Mouse (Mus musculus) lung, postnatal 0 days (tissue): ENCODE results near the gene Usp30. TPM values are rescaled to one million over a fixed set of nuclear protein-coding genes. Genes with fewer than 3 reads are reported as not detected.
A peak's percentile ranks its signal among the peaks of the same experiment; 100 is the strongest.

Experiments used
- ATAC-seq: fragments of 200-750 bp; cut with Nextera tagmentation; 2 replicates; pipeline ENCODE4 v1.8.0; 2017; ENCODE audit warnings: moderate library complexity
- DNase-seq: peaks from one replicate; pipeline ENCODE4 v3.0.0-alpha.2; 2016; ENCODE audit warnings: low spot score
- H3K27ac ChIP-seq: fragments of 300-500 bp; sonication (generic); 2 replicates; pipeline ENCODE4 v1.5.1; 2014; ENCODE audit warnings: antibody characterized with exemption, mild to moderate bottlenecking, low read length, mixed read lengths
- H3K27me3 ChIP-seq: fragments of 300-500 bp; sonication (generic); replicated peaks from 2 replicates; pipeline ENCODE4 v1.6.1; 2014; ENCODE audit warnings: low read length, mixed read lengths; ENCODE audit not compliant: insufficient read depth
- H3K36me3 ChIP-seq: fragments of 300-500 bp; sonication (generic); 2 replicates; pipeline ENCODE4 v1.6.1; 2014; ENCODE audit warnings: low read length, mixed read lengths; ENCODE audit not compliant: insufficient read depth
- H3K4me1 ChIP-seq: fragments of 300-500 bp; sonication (generic); 2 replicates; pipeline ENCODE4 v1.6.1; 2014; ENCODE audit warnings: antibody characterized with exemption, low read depth, low read length, mixed read lengths; ENCODE audit not compliant: insufficient read depth
- H3K4me2 ChIP-seq: fragments of 300-500 bp; sonication (generic); replicated peaks from 2 replicates; pipeline ENCODE4 v1.6.1; 2014; ENCODE audit warnings: low read depth, mild to moderate bottlenecking, low read length, moderate library complexity, mixed read lengths
- H3K4me3 ChIP-seq: fragments of 300-500 bp; sonication (generic); 2 replicates; pipeline ENCODE4 v1.5.1; 2014; ENCODE audit warnings: low read depth, low read length
- H3K9ac ChIP-seq: fragments of 300-500 bp; sonication (generic); replicated peaks from 2 replicates; pipeline ENCODE4 v1.6.1; 2014; ENCODE audit warnings: low read depth, mild to moderate bottlenecking
- H3K9me3 ChIP-seq: fragments of 300-500 bp; sonication (generic); 2 replicates; pipeline ENCODE4 v1.6.1; 2016; ENCODE audit warnings: low read length, mixed read lengths
- CTCF ChIP-seq: IDR thresholded peaks from 2 replicates; pipeline ENCODE4 v1.5.1; 2016; ENCODE audit warnings: antibody characterized with exemption, mild to moderate bottlenecking
- EP300 ChIP-seq: IDR thresholded peaks from 2 replicates; pipeline ENCODE4 v1.6.1; 2016; ENCODE audit warnings: antibody characterized with exemption, mild to moderate bottlenecking, control low read depth
- WGBS: fragments of 180-500 bp; shearing (Covaris S2); extraction: QIAGEN DNeasy Blood & Tissue Kit; methylation state at CpG from one replicate; pipeline ENCODE4 v1.1.7; 2014; 5-methylcytosine and 5-hydroxymethylcytosine counted together
- polyA plus RNA-seq: library from polyadenylated mRNA; unstranded; fragments of >200 nt; fragmentation: Nextera tagmentation; extraction: Ambion mirVana; gene quantifications from 2 replicates; pipeline ENCODE4 v1.2.1, GENCODE M21; 2015

Gene Usp30
- polyA plus RNA-seq, 1 experiment from 2014 or later = 8.7 TPM

- ATAC-seq (no peak), DNase-seq (no peak)
- H3K27ac ChIP-seq = no peak overlapping the region
- no peak overlapping the region for H3K4me3 ChIP-seq
- WGBS = 72% methylated on average over 5 of the region's 5 CpGs
- no peak overlapping the region for H3K9ac ChIP-seq
- no peaks in the 10 kb centered on the region for H3K4me1 ChIP-seq
- no peaks in the 10 kb centered on the region for H3K27me3 ChIP-seq
- peaks cover 14% of the 10 kb centered on the region; the same call in 1 of the 2 replicates for H3K36me3 ChIP-seq
- no peaks in the 10 kb centered on the region for H3K9me3 ChIP-seq
- no peak for TF ChIP-seq EP300
- TF ChIP-seq CTCF = no peak
- no peak overlapping the region for H3K4me2 ChIP-seq
Measured at GRCm38 (mm10) chr5:114115030-114115429, 49.8 kb downstream of the Usp30 start.

- Histone ChIP-seq H3K4me2 (no peak overlapping the region), H3K9ac (no peak overlapping the region), H3K4me3 (no peak overlapping the region), H3K36me3 (peaks cover 16% of the 10 kb centered on the region), H3K4me1 (no peaks in the 10 kb centered on the region), H3K27ac (no peak overlapping the region), H3K9me3 (no peaks in the 10 kb centered on the region), H3K27me3 (no peaks in the 10 kb centered on the region)
- WGBS = 79% methylated on average over 7 of the region's 7 CpGs
- DNase-seq (no peak), ATAC-seq (no peak)
- TF ChIP-seq EP300 (no peak), CTCF (no peak)
Measured at GRCm38 (mm10) chr5:114116586-114116985, 51.3 kb downstream of the Usp30 start.

GRCm38 (mm10) chr5:114119806-114120205, 54.5 kb downstream of the Usp30 start:
- TF ChIP-seq CTCF (no peak), EP300 (no peak)
- 80% methylated on average over 4 of the region's 4 CpGs for WGBS
- Histone ChIP-seq H3K4me1 (no peaks in the 10 kb centered on the region), H3K9me3 (no peaks in the 10 kb centered on the region), H3K36me3 (peaks cover 32% of the 10 kb centered on the region), H3K9ac (no peak overlapping the region), H3K27ac (no peak overlapping the region), H3K4me3 (no peak overlapping the region), H3K4me2 (no peak overlapping the region), H3K27me3 (no peaks in the 10 kb centered on the region)
- ATAC-seq = no peak
- DNase-seq = no peak

DNA sequence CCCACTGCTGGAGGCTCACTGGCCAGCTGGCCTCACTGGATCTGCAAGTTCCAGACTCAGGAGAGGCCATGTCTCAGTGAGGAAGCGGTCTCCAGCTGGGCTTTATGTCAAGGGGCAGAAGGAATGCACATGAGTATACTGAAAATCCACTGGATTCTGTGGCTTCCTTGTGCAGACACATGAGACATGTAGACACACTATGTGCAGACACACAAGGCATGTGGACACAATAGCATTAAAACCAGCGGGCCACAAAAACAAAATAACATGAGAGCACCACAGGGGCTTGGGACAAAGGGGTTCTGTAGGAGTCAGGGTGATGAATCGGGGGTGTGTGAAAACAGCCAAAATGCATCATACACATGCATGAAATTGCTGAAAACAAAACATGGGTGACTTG, 60.7 kb downstream of the Usp30 start:
- WGBS = 90% methylated on average over 3 of the region's 3 CpGs
- peaks cover 22% of the 10 kb centered on the region for H3K36me3 ChIP-seq
- H3K9me3 ChIP-seq = no peaks in the 10 kb centered on the region
- H3K4me2 ChIP-seq = no peak overlapping the region
- H3K9ac ChIP-seq = no peak overlapping the region
- TF ChIP-seq CTCF (no peak), EP300 (no peak)
- H3K4me1 ChIP-seq = no peaks in the 10 kb centered on the region
- DNase-seq = no peak
- ATAC-seq = no peak
- H3K27ac ChIP-seq = no peak overlapping the region
- H3K27me3 ChIP-seq = no peaks in the 10 kb centered on the region
- H3K4me3 ChIP-seq = no peak overlapping the region

DNA sequence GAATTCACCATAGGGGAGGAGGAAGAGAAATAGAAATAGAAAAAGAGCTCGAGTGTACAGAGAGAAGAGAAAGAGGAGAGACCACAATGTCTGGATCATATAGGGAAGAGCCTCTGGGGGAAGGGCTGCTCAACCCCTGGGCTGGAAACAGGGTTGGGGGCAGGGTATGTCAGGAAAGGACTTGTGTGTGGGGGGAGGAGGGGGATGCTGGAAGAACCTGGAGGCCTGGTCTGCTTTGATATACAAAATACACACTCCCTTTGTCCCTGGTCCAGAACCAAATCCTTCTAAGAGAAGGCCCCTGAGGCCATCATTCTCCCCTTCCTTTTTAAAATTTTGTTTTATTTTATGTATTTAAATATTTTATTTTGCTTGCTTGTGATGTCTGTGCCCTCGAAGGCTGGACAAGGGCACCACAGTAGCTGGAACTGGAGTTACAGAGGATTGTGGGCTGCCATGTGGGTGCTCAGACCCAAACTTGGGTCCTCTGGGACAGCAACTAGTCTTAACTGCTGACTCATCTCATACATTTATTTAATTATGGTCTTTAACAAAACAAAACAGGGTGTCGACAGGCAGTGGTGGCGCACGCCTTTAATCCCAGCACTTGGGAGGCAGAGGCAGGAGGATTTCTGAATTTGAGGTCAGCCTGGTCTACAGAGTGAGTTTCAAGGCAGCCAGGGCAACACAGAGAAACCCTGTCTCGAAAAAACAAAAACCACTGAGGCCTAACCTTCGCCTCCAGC, 61.4 kb downstream of the Usp30 start:
- Histone ChIP-seq H3K36me3 (peaks cover 15% of the 10 kb centered on the region), H3K4me1 (peaks cover 2% of the 10 kb centered on the region; the same call in 1 of the 2 replicates), H3K27ac (no peak overlapping the region), H3K9me3 (no peaks in the 10 kb centered on the region), H3K27me3 (no peaks in the 10 kb centered on the region), H3K9ac (no peak overlapping the region), H3K4me3 (peak overlapping the region; percentile 61; the same call in 1 of the 2 replicates), H3K4me2 (peak overlapping the region; percentile 97; the same call in 1 of the 2 replicates)
- WGBS = 77% methylated on average over 7 of the region's 7 CpGs
- ATAC-seq (no peak), DNase-seq (no peak)
- TF ChIP-seq CTCF (no peak), EP300 (no peak)

DNA sequence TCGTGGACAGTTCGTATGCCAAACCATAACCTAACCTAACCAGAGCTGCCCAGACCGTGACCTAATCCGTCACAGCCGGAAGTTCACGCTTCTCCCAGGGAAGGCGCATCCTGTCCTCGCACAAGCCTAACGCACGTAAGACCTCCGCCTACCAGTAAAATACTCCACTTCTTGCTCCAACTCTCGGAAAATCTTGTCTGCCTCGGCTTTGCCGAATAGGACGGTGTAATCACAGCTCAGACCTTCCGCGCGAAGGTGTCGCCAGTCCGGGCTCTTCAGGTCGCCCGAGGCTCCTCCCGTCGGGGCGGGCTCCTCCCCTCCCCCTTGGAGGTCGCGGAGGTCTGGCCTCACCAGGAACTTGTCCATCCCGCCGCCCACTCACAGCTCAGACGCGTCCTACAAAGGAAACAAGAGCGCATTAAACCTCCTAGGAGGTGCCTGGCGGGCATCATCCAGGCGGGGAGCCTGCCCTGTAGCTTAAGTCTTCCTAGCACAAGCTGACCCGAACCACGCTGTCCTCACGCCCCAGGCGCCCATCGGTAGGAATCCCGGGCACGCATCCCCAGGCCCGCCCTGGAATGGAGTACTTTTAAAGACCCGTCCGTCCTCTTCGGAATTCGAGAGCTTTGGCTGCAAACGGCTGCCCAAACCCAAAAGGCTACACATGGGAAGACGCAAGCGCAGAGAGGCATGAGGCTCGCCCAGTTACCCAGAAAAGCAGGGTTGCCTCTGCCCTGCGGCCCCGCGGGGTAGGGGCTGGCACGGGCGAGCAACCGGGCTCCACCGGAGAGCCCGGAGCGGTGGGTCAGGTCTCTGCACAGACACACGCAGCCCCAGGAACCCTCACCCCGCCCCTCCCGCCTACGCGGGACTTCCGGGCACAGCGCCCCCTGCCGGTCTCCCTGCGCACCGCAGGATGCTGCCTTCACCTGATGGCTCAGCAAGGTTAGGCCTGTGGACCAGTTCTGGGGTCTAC, 62.4 kb downstream of the Usp30 start, which contains the start of gene Alkbh2:
Gene Alkbh2, minus strand, starts transcription at position 845 of the 976 bp plus-strand sequence.
- DNase-seq (peak; percentile 76), ATAC-seq (peak; percentile 24)
- TF ChIP-seq CTCF = peak; percentile 98
- no peak for TF ChIP-seq EP300
- WGBS = under 1% methylated on average over 63 of the region's 69 CpGs
- Histone ChIP-seq H3K4me3 (peak within 1 kb of the TSS; percentile 61), H3K27me3 (no peaks in the 10 kb centered on the region), H3K4me1 (peaks cover 4% of the 10 kb centered on the region; the same call in 1 of the 2 replicates), H3K9me3 (no peaks in the 10 kb centered on the region), H3K4me2 (peak within 1 kb of the TSS; percentile 97), H3K36me3 (peaks cover 6% of the 10 kb centered on the region; the same call in 1 of the 2 replicates), H3K9ac (peak within 1 kb of the TSS; percentile 39), H3K27ac (peak within 1 kb of the TSS; percentile 77)
